Mouse (Mus musculus): ENCODE results near the gene Smim6.

Gene Smim6

GRCm38 (mm10) chr11:115901338-115902161, 10.3 kb upstream of the Smim6 start:
- no peak for DNase-seq

GRCm38 (mm10) chr11:115902177-115902576, 9.6 kb upstream of the Smim6 start:
- no peak for DNase-seq

DNA sequence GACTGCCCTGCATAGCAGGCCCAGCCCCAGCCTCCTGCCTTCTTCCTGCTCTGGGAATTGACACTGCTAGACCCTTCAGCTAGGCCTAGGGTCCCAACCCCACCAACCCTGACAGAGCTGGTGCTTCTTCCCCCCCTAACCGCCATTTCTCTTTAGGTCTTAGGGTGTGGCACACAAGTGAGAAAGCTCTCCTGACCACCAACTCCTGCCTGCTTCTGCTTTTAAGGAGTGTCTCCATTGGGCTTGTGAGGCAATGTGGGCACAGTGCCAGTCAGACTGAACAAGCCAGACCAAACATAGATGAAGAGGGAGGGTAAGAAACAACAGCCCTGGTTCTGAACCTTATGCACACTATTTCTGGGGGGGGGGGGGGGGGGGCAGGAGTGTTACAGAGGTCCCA, 9.0 kb upstream of the Smim6 start:
- DNase-seq: peak; percentile 51

- DNase-seq: no peak
Measured at GRCm38 (mm10) chr11:115903384-115904230, 8.2 kb upstream of the Smim6 start.

DNA sequence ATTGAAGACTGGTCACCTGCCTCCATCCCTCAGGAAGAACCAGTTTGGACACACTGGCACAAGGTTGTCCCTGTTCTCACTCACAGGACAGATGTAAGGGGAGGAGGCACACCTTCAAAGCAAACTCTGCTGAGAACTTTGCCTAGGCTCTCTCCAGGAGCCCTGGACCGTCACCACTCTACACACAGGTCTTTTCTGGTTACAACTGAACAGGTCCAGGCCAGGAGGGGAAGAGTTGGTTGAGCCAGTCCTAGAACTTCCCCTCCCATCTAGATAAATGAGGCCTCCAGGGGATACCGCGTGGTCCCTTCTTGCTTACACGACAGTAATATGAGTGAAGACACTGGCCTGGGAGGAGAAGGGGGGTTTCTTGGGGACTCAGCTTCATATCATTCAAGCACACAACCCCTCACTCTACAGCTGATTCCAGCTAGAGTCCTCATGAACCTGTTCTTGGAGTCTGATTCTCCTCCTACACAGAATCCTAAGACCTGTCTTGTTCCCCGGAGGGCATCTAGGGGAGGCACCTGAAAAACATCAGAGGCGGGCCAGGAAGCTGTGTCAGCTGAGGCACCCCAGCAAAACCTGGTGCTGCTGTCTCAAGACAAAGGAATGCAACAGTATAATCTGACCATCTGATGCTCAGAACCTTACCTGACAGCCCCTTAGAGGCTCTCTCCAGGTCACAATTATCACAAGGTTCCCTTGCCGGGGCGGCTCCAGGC, 7.4 kb upstream of the Smim6 start:
- DNase-seq: no peak

- peak; percentile 53 for DNase-seq
Measured at GRCm38 (mm10) chr11:115904956-115905790, 6.6 kb upstream of the Smim6 start.

- no peak for DNase-seq
Measured at GRCm38 (mm10) chr11:115906116-115906515, 5.7 kb upstream of the Smim6 start.

- no peak for DNase-seq
Measured at GRCm38 (mm10) chr11:115906521-115906920, 5.3 kb upstream of the Smim6 start.

DNA sequence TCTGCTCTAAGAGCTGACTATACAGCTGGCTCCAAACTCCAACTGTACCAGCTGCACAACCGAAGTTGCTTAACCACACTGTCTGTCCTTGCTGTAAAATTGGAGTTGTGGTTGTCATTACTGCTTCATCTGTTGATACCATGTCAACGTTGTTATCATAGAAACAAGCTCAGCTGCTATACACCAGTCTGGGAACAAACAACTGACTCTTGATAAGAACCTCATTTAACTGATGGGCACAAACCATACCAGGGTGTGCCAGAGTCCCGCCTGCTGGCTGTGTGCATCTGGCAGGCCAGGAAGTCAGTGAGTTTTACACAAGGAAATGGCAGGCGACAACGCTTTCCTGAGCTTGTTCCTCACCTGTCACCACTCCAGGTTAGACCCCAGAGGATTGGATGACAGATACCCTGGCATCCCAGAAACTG, 669 bp upstream of the Smim6 start:
- DNase-seq: no peak

GRCm38 (mm10) chr11:115916579-115916978, 4.8 kb downstream of the Smim6 start:
- DNase-seq: no peak

DNA sequence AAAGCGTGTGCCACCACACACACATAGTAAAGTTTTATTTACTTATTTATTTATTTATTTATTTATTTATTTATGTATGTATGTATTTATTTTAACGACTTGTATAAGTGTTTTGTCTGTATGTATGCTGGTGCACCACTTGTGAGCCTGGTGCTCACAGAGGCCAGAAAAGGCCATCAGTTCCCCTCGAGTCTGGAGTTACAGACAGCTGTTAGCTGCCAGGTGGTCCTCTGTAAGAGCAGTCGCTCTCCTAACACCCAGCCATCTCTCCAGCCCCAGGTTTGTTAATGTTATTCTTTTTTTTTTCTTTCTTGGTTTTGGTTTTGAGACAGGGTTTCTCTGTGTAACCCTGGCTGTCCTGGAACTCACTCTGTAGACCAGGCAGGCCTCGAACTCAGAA, 6.8 kb downstream of the Smim6 start:
- no peak for DNase-seq

GRCm38 (mm10) chr11:115919073-115919472, 7.3 kb downstream of the Smim6 start:
- DNase-seq: no peak

DNA sequence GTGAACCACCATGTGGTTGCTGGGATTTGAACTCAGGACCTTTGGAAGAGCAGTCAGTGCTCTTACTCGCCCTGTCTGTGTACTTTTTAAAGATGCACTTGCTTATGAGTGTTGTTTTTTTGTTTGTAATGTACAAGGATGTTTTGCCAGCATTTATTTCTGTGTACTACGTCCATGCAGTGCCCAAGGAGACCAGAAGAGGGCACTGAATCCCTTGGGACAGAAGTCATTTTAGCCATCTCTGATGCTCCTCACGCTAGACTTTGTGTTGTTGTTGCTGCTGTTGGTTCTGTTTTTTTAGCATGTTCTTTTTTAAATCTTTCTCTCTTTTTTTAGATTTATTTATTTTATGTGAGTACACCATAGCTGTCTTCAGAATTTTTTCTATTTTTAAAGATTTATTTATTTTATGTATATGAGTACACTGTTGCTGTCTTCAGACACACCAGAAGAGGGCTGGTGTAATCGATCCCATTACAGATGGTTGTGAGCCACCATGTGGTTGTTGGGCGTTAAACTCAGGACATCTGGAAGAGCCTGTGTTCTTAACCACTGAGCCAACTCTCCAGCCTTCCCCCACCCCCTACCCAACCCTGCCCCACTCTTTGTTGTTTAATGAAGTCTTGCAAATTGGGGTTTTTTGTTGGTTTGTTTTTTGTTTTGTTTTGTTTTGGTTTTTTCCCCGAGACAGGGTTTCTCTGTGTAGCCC, 8.4 kb downstream of the Smim6 start:
- DNase-seq: no peak

- DNase-seq: no peak
Measured at GRCm38 (mm10) chr11:115921986-115922385, 10.2 kb downstream of the Smim6 start.

- no peak for DNase-seq
Measured at GRCm38 (mm10) chr11:115929031-115929430, 17.2 kb downstream of the Smim6 start.

DNA sequence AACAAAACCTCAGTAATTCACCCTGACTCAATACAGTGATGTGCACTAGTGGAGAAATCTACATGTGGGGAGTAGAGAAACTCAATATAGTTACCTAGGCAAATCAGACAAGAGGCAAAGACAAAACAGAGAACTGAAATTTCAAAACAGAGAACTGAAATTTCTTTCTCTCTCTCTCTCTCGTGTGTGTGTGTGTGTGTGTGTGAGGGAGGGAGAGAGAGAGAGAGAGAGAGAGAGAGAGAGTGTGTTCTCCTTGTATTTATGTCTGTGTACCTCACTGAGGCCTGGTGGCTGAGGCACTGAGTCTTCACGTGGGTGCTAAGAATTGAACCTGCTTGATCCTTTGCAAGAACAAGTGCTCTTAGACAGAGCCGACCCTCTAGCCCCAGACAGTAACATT, 18.0 kb downstream of the Smim6 start:
- no peak for DNase-seq

DNA sequence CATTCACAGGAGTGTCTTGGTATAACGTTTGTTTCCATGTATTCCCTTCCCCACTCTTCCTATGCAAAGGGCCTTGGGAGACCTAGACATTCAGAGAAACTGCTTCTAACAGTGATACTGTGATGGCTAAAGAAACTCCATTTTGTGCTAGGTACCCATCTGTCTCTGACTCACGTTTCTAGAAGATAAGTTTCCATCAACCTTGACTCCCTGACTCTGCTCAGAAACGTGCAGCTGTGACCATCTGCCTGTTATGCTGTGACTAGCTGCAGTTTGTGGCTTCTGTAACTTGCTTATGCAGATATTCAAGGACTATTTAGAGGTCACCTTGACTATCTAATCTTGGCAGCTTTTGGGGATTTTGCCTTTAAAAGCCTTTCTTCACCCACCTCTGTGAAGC, 19.4 kb downstream of the Smim6 start:
- DNase-seq: no peak

DNA sequence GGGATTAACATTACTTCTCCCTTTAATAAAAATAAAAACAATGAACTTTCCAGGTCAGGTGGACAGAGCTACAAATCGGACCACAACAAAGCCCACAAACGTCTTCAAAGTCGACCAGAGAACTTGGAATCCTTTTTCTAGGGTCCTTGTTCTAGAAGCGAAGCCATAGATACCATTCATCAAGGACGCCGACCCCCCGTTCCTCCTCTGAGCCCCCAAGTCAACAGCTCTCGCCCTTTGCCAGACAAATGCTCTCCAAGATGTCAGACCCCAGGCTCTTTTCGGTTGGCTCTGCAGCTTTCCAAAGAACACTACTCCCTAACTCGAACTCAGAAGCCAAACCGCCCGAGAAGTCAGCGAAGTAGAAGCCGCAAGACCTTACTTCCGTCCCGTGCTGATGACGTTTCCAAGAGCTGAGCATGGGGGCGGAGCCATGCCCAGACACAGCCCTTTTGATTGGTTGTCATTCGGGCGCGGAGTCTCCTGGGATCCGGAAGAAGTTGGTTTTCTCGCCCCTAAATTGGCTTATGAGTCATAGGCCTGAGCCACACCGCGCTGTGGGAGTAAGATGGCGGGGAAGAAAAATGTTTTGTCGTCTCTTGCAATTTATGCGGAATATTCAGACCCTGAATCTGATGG, 21.4 kb downstream of the Smim6 start, which contains the start of the genes Sap30bp and Recql5:
Gene Sap30bp, plus strand, starts transcription at position 175 of the 639 bp plus-strand sequence.
Gene Recql5, minus strand, starts transcription at position 370 of the 639 bp plus-strand sequence.
- DNase-seq: peak; percentile 98

DNA sequence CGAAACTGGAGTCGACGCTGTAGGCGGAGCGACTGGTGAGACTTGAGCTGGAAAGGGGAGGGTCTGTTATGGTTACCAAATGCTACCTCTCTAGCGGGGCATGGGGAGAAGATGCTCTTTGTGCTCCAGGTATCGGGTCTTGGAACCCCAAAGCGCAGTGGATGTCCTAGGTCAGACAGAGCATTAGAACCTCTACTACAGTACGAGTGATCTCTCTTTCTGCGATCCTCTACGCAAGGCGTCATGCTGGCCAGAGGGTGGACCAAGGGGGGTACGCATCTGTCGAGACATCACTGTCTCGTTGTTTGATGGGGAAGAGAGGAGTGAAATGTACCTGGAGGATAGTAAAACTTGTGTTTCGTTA, 21.9 kb downstream of the Smim6 start:
- DNase-seq: no peak

GRCm38 (mm10) chr11:115939690-115940329, 28.0 kb downstream of the Smim6 start:
- DNase-seq: peak; percentile 65

DNA sequence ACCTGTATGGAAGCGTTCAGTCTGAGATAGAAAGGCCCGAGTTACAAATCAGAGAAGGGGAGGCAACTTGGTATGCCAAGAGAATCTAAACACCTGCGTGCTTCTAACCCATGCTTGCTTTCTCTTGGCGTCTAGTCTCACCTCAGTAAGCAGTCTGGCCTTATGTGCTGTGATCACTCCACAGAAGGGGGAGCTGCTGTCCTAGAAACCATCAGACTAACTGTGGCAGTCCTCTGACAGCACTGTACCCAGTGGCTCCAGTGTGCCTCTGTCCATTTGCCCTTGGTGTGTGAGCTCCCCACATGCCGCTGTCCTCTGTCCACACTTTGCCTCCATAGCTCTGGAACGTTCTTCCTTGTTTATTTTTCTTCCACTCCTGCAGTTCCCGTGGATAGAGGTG, 30.2 kb downstream of the Smim6 start:
- no peak for DNase-seq
